In genomic region chr6:113069154-113069553, GRCm38 (mm10) we compare ENCODE assay signal across 1 mouse cellular context.
TF ChIP-seq lines count a peak whose summit lies in the region.

No protein-coding gene starts in this region.

TF ChIP-seq in MEL, 35 proteins besides CTCF, POLR2A, EP300 and RAD21 (continued from another document):
- no peak for TF ChIP-seq KAT2A (conservative IDR thresholded peaks at IDR 0.05; ENCODE audit: low read depth, low read length)
